Mouse (Mus musculus) heart, embryonic 12.5 days (tissue): ENCODE measurements around the gene Rab42. TPM values are rescaled to one million over a fixed set of nuclear protein-coding genes. Genes with fewer than 3 reads are reported as not detected.
"Not testable (repeated sequence)": the region's sequence is repeated elsewhere in the genome, so short reads cannot be mapped to it uniquely, and the experiment has no call there.

Experiments
- ATAC-seq: fragments of 200-750 bp; cut with Nextera tagmentation; 2 replicates; pipeline ENCODE4 v1.8.0; 2017; ENCODE audit warnings: moderate TSS enrichment, moderate library complexity; ENCODE audit not compliant: insufficient number of reproducible peaks, low FRiP score
- H3K27ac ChIP-seq: fragments of 300-500 bp; sonication (generic); 2 replicates; pipeline ENCODE4 v1.5.1; 2016; ENCODE audit warnings: mild to moderate bottlenecking, moderate library complexity; ENCODE audit not compliant: poor library complexity, severe bottlenecking
- H3K27me3 ChIP-seq: fragments of 300-500 bp; sonication (generic); replicated peaks from 2 replicates; pipeline ENCODE4 v1.6.1; 2016; ENCODE audit warnings: mild to moderate bottlenecking, moderate library complexity
- H3K36me3 ChIP-seq: fragments of 300-500 bp; sonication (generic); 2 replicates; pipeline ENCODE4 v1.6.1; 2016; ENCODE audit warnings: mild to moderate bottlenecking, moderate library complexity
- H3K4me1 ChIP-seq: fragments of 300-500 bp; sonication (generic); replicated peaks from 2 replicates; pipeline ENCODE4 v1.6.1; 2016; ENCODE audit warnings: mild to moderate bottlenecking
- H3K4me2 ChIP-seq: fragments of 300-500 bp; sonication (generic); 2 replicates; pipeline ENCODE4 v1.6.1; 2016; ENCODE audit warnings: mild to moderate bottlenecking, moderate library complexity
- H3K4me3 ChIP-seq: fragments of 300-500 bp; sonication (generic); 2 replicates; pipeline ENCODE4 v1.5.1; 2016; ENCODE audit warnings: mild to moderate bottlenecking
- H3K9ac ChIP-seq: fragments of 300-500 bp; sonication (generic); 2 replicates; pipeline ENCODE4 v1.6.1; 2016; ENCODE audit warnings: mild to moderate bottlenecking, moderate library complexity
- H3K9me3 ChIP-seq: fragments of 300-500 bp; sonication (generic); replicated peaks from 2 replicates; pipeline ENCODE4 v1.6.1; 2016; ENCODE audit warnings: mild to moderate bottlenecking, moderate library complexity
- WGBS: fragments of 180-500 bp; shearing (Covaris S2); methylation state at CpG from one replicate; pipeline ENCODE4 v1.1.7; 2016; 5-methylcytosine and 5-hydroxymethylcytosine counted together
- polyA plus RNA-seq: library from polyadenylated mRNA; unstranded; fragments of >200 nt; fragmentation: Nextera tagmentation; extraction: Ambion mirVana; gene quantifications from 2 replicates; pipeline ENCODE4 v1.2.1, GENCODE M21; 2016

Gene Rab42
- polyA plus RNA-seq, 1 experiment from 2014 or later, result 1.1 TPM

- Histone ChIP-seq H3K4me2 (no peak overlapping the region), H3K27ac (no peak overlapping the region), H3K4me3 (no peak overlapping the region), H3K9ac (no peak overlapping the region), H3K4me1 (peaks cover 14% of the 10 kb centered on the region), H3K36me3 (peaks cover 56% of the 10 kb centered on the region), H3K27me3 (no peaks in the 10 kb centered on the region), H3K9me3 (no peaks in the 10 kb centered on the region)
- no peak for ATAC-seq
- WGBS, result 53% methylated on average over 3 of the region's 3 CpGs
Measured at GRCm38 (mm10) chr4:132311801-132312200, 8.6 kb upstream of the Rab42 start.

- Histone ChIP-seq H3K36me3 (peaks cover 52% of the 10 kb centered on the region), H3K4me1 (peaks cover 14% of the 10 kb centered on the region), H3K4me3 (no peak overlapping the region), H3K27me3 (no peaks in the 10 kb centered on the region), H3K27ac (no peak overlapping the region), H3K9me3 (no peaks in the 10 kb centered on the region), H3K4me2 (no peak overlapping the region), H3K9ac (no peak overlapping the region)
- 45% methylated on average over 1 of the region's 1 CpGs for WGBS
- ATAC-seq, result no peak
Measured at GRCm38 (mm10) chr4:132311209-132311608, 8.0 kb upstream of the Rab42 start.

GRCm38 (mm10) chr4:132309849-132310472, 6.8 kb upstream of the Rab42 start:
- Histone ChIP-seq H3K4me3 (peak overlapping the region; percentile 72), H3K9ac (peak overlapping the region; percentile 88), H3K4me2 (peak overlapping the region; percentile 84), H3K9me3 (no peaks in the 10 kb centered on the region), H3K4me1 (peaks cover 8% of the 10 kb centered on the region), H3K27me3 (no peaks in the 10 kb centered on the region), H3K27ac (peak overlapping the region; percentile 82), H3K36me3 (peaks cover 46% of the 10 kb centered on the region)
- ATAC-seq, result no peak
- WGBS, result 32% methylated on average over 10 of the region's 10 CpGs

- H3K9ac ChIP-seq, result peak overlapping the region; percentile 88
- peaks cover 46% of the 10 kb centered on the region for H3K36me3 ChIP-seq
- peak overlapping the region; percentile 82 for H3K27ac ChIP-seq
- H3K9me3 ChIP-seq, result no peaks in the 10 kb centered on the region
- no peak for ATAC-seq
- H3K4me1 ChIP-seq, result peaks cover 8% of the 10 kb centered on the region
- H3K4me2 ChIP-seq, result peak overlapping the region; percentile 84
- under 1% methylated on average over 15 of the region's 15 CpGs for WGBS
- peak overlapping the region; percentile 72 for H3K4me3 ChIP-seq
- no peaks in the 10 kb centered on the region for H3K27me3 ChIP-seq
Measured at GRCm38 (mm10) chr4:132309140-132309848, 6.1 kb upstream of the Rab42 start.

- Histone ChIP-seq H3K9ac (peak overlapping the region; percentile 88), H3K9me3 (no peaks in the 10 kb centered on the region), H3K27me3 (no peaks in the 10 kb centered on the region), H3K4me3 (peak overlapping the region; percentile 72), H3K27ac (peak overlapping the region; percentile 82), H3K4me2 (peak overlapping the region; percentile 84), H3K4me1 (peaks cover 8% of the 10 kb centered on the region), H3K36me3 (peaks cover 39% of the 10 kb centered on the region)
- ATAC-seq, result peak; percentile 94
- WGBS, result under 1% methylated on average over 41 of the region's 41 CpGs
Measured at GRCm38 (mm10) chr4:132308437-132309139, 5.4 kb upstream of the Rab42 start.

- no peak overlapping the region for H3K9ac ChIP-seq
- WGBS, result 77% methylated on average over 6 of the region's 6 CpGs
- ATAC-seq, result no peak
Measured at GRCm38 (mm10) chr4:132306004-132306403, 2.8 kb upstream of the Rab42 start.

GRCm38 (mm10) chr4:132305276-132305675, 2.1 kb upstream of the Rab42 start:
- H3K27ac ChIP-seq, result no peak overlapping the region
- H3K4me2 ChIP-seq, result no peak overlapping the region
- H3K9me3 ChIP-seq, result no peaks in the 10 kb centered on the region
- no peak overlapping the region for H3K9ac ChIP-seq
- no peak overlapping the region for H3K4me3 ChIP-seq
- H3K27me3 ChIP-seq, result no peaks in the 10 kb centered on the region
- H3K4me1 ChIP-seq, result peaks cover 23% of the 10 kb centered on the region
- ATAC-seq, result no peak
- peaks cover 9% of the 10 kb centered on the region for H3K36me3 ChIP-seq
- 70% methylated on average over 8 of the region's 8 CpGs for WGBS

More at GRCm38 (mm10) chr4:132306004-132306403, 2.8 kb upstream of the Rab42 start:
- Histone ChIP-seq H3K27me3 (no peaks in the 10 kb centered on the region), H3K4me2 (no peak overlapping the region), H3K4me3 (no peak overlapping the region), H3K4me1 (peaks cover 23% of the 10 kb centered on the region), H3K27ac (no peak overlapping the region), H3K9me3 (no peaks in the 10 kb centered on the region), H3K36me3 (peaks cover 16% of the 10 kb centered on the region)

GRCm38 (mm10) chr4:132303484-132303883, 299 bp upstream of the Rab42 start:
- ATAC-seq, H3K27ac ChIP-seq: not testable (repeated sequence)

GRCm38 (mm10) chr4:132301965-132302938, 933 bp downstream of the Rab42 start:
- Histone ChIP-seq H3K4me1 (peaks cover 15% of the 10 kb centered on the region), H3K4me3 (peak overlapping the region; percentile 63), H3K27ac (no peak overlapping the region), H3K9me3 (no peaks in the 10 kb centered on the region), H3K4me2 (peak overlapping the region; percentile 90), H3K9ac (peak overlapping the region; percentile 77), H3K27me3 (no peaks in the 10 kb centered on the region), H3K36me3 (no peaks in the 10 kb centered on the region)
- 65% methylated on average over 16 of the region's 16 CpGs for WGBS
- no peak for ATAC-seq

More at GRCm38 (mm10) chr4:132303484-132303883, 299 bp upstream of the Rab42 start:
- WGBS, result 39% methylated on average over 6 of the region's 6 CpGs
- H3K4me2 ChIP-seq, result peak overlapping the region; percentile 90
- not testable (repeated sequence) for H3K9me3 ChIP-seq, H3K36me3 ChIP-seq, H3K27me3 ChIP-seq
- H3K9ac ChIP-seq, result peak overlapping the region; percentile 77; the same call in 1 of the 2 replicates
- peak overlapping the region; percentile 63 for H3K4me3 ChIP-seq
- H3K4me1 ChIP-seq, result peaks cover 15% of the 10 kb centered on the region

GRCm38 (mm10) chr4:132301486-132301885, 1.7 kb downstream of the Rab42 start:
- peak overlapping the region; percentile 27; the same call in 1 of the 2 replicates for H3K27ac ChIP-seq
- no peaks in the 10 kb centered on the region for H3K36me3 ChIP-seq
- no peak overlapping the region for H3K9ac ChIP-seq
- peaks cover 15% of the 10 kb centered on the region for H3K4me1 ChIP-seq
- H3K27me3 ChIP-seq, result no peaks in the 10 kb centered on the region
- no peak overlapping the region for H3K4me3 ChIP-seq
- ATAC-seq, result no peak
- no peaks in the 10 kb centered on the region for H3K9me3 ChIP-seq
- H3K4me2 ChIP-seq, result no peak overlapping the region
- WGBS, result 67% methylated on average over 6 of the region's 6 CpGs
